Mouse (Mus musculus) left cerebral cortex, postnatal 14 days (tissue): Measurements from ENCODE around the gene Pgam1. TPM values are rescaled to one million over a fixed set of nuclear protein-coding genes. Genes with fewer than 3 reads are reported as not detected.
"Not testable (repeated sequence)": the region's sequence is repeated elsewhere in the genome, so short reads cannot be mapped to it uniquely, and the experiment has no call there.

Experiments used
- DNase-seq, 2 experiments: peaks; one replicate each; pipeline ENCODE4 v3.0.0; 2021 to 2022; ENCODE audit warnings: low spot score in 2 of 2, mixed read lengths in 1 of 2
- intact Hi-C: fragments of 180-260 bp; cut with DNase I; formaldehyde crosslinking; loops from one replicate; pipeline ENCODE4 v1.15.1; 2025
- long read RNA-seq, 2 experiments: library from polyadenylated mRNA; stranded (forward); transcript quantifications; one replicate each; pipeline ENCODE4 v2.0.0; 2021
- total RNA-seq, 2 experiments: library from RNA; stranded (reverse); gene quantifications; 2 replicates each; pipeline ENCODE4 v1.2.3; 2021

The Pgam1 gene
- 100 to 1,000 TPM; 601 to 606 TPM for total RNA-seq
- long read RNA-seq, experiment 1, transcript Pgam1-201 (4 exons, 1,775 nt), result major isoform, 1,045 of 1,066 reads
- long read RNA-seq, experiment 1, partial matches to known transcripts, result 19 of 1,066 reads
- long read RNA-seq, experiment 1, other reads (novel, unspliced or antisense), result 1 of 1,066 reads
- long read RNA-seq, experiment 2, transcript Pgam1-201 (4 exons, 1,775 nt), result major isoform, 760 of 789 reads
- long read RNA-seq, experiment 2, partial matches to known transcripts, result 25 of 789 reads
- long read RNA-seq, experiment 2, other reads (novel, unspliced or antisense), result 3 of 789 reads

DNA sequence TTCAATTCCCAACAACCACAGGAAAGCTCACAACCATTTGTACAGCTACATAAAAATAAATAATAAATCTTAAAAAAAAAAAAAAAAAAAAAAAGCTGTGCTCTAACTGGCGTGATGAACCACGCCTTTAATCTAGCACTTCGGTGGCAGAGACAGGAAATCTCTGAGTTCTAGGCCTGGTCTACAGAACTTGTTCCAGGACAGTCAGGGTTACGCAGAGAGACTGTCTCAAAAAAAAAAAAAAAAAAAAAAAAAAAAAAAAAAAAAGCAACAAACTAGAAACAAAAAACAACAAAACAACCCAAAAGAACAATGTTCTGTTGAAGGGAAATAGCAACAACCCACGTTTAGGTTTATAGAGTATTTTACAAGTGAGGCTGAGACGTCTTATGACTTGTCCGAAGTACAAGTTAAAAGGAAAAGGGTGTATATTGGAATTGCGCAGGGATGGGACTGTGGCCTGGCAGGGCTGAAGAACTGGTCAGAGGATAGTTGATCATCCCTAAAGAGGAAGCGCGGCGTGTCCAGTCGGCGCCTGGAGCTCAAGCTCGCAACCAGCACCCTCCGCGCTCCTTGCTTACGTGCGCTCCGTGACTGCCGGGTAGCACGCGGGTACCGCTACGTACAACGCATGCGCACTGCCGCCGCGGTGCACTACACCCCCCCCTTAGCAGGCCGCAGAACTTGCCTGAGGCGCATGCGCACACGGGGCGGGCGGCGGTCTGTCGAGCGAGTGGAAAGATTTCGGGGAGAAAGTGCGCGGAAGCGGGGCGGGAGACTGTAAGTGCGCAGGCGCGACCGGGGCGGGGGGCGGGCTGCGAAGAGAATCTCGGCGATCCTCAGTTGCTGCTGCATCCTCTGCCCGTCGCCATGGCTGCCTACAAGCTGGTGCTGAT is at the start of gene Pgam1:
Gene Pgam1 (plus strand): TSS at position 746 of the 896 bp plus-strand sequence.
- DNase-seq, result peak; percentile 97 to 98
- intact Hi-C loops, result no loop called here

DNA sequence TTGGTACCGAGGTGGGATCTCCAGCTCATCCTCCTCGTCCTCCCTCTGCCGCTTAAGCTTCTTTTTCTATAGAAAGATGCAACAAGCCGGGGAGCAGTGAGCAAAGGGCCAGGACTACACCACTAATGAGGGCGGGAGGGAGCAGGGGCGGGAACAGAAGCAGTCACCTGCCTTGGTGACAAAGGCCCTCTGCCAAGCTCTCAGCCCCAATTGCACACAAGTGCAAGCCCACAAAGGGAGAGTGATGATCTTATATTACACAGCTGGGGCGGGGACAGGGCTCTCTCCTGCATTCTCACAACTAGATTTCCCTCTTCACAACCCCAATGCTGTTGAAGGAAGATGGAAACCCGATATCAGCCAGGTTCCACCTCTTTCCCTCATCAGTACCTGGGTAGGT is 45.0 kb upstream of the Pgam1 start:
- no peak for DNase-seq
- intact Hi-C loops, result no loop called here

DNA sequence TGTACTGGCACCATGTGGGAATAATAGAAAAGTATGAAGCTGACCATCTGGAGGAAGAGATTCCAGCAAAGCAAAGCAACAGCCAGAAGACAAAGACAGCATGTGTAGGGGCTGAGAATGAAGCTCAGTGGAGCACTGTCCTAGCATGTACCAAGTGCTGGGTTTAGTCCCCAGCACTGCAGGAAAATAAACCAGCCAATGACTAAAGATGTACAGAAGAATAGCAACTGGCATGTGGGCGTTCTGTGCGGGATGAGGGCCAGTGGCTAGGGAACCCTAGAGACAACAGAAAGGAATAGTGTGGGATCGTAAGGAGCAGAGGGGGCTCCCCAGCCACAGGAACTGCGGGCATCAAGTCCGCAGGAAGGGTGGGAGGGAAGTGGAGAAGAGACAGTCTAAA is 42.4 kb upstream of the Pgam1 start:
- intact Hi-C loops, result no loop called here
- peak; percentile 16 to 36 for DNase-seq

DNA sequence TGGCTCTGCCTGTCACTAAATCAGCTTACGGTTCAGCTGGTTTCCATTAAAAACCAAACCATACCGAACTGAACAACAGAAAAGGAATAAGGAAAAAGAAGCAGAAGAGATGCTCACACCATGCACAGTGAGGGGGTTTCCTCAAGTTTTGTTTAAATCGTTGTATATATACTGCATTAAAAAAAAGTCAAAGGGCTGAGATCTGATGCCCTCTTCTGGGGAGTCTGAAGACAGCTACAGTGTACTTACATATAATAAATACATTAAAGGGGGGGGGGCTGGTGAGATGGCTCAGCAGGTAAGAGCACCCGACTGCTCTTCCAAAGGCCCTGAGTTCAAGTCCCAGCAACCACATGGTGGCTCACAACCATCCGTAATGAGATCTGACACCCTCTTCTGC is 41.8 kb upstream of the Pgam1 start:
- intact Hi-C loops, DNase-seq: not testable (repeated sequence)

DNA sequence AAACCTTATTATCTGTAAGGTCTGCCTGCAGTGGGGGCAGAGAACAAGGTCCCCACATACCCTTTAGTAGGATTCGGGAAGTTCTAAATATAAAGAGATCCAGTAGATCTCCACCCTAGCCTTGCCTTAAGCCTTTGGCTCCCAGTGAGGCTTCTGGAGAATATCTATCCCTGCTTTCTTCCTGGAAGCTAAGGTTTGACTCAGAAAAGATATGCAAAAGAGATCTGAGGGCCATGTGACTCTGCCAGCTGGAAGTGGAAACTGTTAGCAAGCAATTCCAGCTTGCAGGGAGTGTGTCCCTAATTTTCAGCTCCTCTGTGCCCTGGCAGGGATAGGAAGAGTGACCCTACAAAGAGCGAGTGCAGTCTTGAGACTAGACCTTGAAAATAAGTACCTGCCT is 39.4 kb upstream of the Pgam1 start:
- intact Hi-C loops, result no loop called here
- DNase-seq, result peak; percentile 29 to 50

DNA sequence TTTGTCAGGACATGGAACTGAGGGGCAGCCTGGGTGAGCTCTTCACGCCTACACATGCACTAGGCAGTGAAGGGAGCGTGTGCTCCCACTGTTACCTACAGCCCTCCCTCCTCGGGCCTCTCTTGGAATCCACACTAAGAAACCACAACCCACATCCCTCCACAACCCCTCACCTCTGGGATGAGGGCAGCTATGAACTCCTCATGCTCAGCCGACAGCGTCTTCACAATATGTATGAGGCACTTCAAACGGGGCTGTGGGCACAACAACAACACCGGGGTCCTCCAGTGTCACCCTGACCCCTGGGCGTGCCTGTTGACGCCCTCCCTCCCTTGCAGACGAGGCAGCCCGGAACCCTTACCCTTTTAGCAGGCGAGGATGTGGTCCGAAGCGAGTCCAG is 37.4 kb upstream of the Pgam1 start:
- DNase-seq, result no peak
- intact Hi-C loops, result no loop called here

DNA sequence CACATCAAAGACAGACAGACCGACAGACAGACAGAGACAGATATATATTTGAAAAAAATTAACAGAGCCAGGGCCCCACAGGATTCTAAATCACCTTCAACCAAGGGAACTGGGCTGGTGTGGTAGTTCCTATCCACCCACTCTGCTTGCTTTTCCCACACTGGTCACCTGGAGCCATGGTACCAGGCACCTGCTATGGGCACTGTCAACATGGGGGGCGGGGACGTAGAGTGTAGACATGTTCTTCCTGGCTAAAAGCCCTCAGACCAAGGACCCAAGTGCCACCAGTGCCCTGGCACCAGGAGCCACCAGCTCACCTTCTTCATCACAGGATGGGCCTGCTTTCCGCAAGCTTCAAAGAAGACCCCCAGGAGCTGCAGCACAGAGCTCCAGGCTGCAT is 29.9 kb upstream of the Pgam1 start:
- DNase-seq, result no peak
- intact Hi-C loops, result no loop called here

DNA sequence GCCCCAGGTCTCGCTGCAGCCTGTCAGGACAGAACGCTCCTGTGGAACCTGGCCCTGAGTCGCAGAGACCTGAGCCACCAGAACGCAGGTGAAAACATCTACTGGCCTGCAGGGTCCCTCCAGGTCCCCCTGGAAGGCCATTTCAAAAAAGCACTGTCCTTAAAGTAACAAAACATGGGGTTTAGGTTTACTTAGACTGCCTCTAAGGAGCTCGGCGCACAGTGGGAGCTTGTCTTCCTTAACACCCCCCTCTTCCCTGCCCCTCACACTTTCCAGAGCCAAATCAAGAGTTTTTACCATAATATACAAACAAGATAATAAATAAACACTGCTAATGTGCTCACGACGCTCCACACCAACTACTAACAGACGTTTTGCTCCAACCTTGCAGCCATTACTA is 27.8 kb upstream of the Pgam1 start:
- no peak for DNase-seq
- intact Hi-C loops, result no loop called here

DNA sequence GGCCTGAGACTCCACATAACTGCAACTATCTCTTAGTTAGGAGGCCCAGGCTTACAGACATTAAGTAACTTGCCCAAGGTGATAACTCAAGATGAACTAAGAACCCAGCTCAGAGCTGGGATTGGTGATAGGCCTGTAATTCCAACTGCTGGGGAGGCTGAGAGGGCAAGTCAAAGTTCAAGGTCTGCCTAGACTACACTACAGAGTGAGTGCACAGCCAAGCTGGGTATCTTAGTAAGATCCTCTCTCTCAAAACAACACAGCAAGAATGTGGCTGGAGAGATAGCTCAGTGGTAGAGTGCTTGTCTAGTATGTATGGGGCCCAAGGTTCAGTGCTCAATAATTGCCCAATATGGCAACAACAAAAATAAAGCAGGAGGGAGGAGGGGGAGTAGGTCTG is 23.5 kb upstream of the Pgam1 start:
- DNase-seq, result no peak
- intact Hi-C loops, result no loop called here

DNA sequence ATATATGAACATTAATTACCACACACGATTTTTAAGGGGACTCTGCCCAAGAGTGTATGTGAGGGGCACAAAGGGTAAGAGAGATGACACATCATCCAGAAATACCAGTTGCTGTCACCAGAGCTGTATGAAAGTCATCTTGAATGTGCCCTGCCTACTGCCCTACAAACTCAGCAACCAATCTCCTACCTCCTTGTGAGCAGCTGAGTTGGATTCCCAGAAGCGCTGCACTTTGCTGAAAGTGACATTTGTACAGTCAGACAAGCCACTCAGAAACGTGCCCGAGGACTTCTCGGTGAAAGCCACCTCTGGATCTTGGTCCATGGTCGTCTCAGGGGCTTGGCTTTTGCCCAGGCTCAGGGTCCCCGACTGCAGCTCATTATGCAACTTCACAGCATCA is 16.8 kb upstream of the Pgam1 start:
- intact Hi-C loops, result loop anchor here (5.0 kb wide), 1 partner anchor 132 kb away; no protein-coding TSS in a partner anchor
- peak in 1 of 2 experiments; percentile 30 for DNase-seq

DNA sequence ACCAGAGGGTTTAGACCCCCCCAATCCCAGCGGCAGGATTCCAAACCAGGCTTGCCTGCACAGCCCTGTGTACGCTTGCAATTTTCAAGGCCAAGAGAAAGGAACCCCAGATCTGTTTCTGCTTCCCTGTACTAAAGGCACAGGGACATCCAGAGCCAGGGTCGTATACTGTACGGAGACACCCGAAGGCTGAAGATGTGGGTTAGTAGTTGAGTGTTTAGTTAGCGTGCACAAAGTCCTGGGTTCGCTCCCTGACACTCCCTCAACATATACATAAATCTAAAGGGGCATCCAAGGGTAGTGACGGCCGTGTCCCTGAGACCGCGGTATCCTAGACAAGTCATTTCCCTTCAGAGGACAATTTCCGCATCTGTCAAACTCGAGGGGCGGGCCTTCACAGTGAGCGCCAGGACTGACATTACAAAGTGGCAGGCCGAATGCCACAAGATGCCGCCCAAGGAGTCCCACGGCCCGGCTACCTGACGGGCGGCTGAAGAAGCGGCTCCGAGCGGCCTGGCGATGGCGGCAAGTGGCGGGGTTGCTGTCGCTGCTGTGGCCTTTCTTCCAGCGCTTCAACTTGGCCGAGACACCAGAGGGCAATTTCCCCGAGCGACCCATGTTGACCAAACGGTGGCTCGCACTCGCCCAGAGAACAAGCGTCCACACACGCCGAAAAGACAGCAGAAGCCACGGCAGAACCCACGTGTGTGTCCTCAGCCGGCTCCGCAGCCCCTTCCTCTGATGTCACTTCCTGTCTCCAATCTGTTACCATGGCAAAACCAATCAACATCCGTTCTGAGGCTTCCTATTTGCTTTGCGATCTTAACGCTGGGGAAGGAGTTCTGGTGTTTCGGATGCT is 16.0 kb upstream of the Pgam1 start, which contains the start of gene Rrp12:
Gene Rrp12 (minus strand): TSS at position 714 of the 859 bp plus-strand sequence.
- intact Hi-C loops, result loop anchor here (5.0 kb wide), 1 partner anchor 132 kb away; no protein-coding TSS in a partner anchor
- DNase-seq, result peak; percentile 87 to 91

DNA sequence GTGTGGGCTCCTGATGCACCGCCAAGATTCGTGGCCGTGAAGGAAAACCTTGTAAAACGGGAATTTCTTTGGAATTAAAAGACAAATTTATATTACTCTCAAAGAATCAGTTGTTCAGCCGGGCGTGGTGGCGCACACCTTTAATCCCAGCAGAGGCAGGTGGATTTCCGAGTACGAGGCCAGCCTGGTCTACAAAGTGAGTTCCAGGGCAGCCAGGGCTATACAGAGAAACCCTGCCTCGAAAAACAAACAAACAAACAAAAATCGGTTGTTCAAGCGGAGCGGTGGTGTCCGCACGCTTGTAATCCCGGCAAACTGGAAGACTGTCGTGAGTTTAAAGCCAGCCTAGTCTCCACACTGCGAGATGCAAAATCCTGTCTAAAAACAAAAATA is 15.4 kb upstream of the Pgam1 start:
- DNase-seq, result no peak
- intact Hi-C loops, result loop anchor here (5.0 kb wide), 1 partner anchor 131 kb away; no protein-coding TSS in a partner anchor

DNA sequence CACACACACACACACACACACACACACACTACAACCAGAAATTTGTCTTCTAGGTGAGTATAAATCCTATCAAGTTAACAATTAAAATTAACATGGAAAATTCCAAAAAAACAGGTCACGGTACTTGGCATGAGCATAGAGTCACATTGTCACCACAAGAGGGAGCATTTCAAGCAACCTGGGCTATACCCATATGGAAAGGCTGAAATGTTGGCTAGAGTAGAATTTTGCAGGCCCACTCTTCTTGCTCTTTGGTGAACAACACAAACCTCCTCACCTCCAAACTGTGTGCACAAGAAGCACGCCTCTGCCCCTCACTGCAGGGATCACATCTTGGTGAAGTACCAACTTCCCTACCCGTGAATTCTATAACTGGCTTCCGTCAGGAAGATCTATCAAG is 12.9 kb upstream of the Pgam1 start:
- peak in 1 of 2 experiments; percentile 19 for DNase-seq
- intact Hi-C loops, result loop anchor here (5.0 kb wide), 1 partner anchor 128 kb away; no protein-coding TSS in a partner anchor

DNA sequence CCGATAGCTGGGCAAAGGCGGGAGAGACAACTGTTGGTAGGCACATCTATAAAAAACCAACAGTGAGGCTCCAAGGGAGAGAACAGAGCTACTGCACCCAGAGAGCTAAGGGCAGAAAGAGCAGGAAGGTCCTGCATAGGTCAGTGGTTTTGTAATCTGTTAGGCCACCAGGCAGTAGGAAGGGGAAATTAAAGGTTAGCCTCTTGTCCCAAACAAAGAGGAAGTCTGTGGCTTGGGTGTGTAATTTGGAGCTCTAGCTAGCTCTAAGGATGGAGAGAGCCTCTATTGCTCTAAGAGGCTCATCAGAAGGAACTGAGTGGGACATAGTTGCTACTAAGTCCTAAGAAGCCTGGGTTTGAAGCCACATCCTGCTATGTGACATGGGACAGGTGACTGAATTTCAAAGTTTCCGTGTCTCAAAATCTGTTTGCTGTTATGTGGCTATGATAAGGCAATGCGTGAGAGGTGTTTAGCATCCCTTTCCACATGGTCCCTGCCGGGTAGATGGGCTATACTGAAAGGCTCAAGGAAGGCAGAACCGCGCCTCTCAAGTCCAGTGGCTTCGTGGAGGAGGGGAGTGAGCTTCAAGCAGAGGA is 11.1 kb upstream of the Pgam1 start:
- no peak for DNase-seq
- intact Hi-C loops, result no loop called here

DNA sequence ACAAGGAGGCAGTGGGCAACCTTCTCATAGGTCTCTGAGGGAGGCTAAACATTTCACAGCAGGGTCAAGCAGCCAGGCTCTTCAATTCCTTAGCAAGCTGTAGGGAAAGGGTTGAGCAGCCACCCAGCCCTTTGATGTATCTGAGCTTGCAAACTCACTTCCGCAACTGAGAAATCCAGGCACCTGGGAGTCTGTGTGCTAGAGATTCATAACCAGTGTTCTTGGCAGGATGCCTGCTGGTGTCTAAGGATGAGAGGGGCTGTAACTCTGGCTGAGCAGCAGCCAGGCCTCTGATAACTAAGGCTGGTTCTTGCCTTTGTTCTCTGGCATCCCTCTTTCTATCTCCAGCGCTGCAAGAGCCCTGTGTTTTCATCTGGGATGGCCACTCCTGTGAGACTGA is 10.0 kb upstream of the Pgam1 start:
- no peak for DNase-seq
- intact Hi-C loops, result no loop called here

DNA sequence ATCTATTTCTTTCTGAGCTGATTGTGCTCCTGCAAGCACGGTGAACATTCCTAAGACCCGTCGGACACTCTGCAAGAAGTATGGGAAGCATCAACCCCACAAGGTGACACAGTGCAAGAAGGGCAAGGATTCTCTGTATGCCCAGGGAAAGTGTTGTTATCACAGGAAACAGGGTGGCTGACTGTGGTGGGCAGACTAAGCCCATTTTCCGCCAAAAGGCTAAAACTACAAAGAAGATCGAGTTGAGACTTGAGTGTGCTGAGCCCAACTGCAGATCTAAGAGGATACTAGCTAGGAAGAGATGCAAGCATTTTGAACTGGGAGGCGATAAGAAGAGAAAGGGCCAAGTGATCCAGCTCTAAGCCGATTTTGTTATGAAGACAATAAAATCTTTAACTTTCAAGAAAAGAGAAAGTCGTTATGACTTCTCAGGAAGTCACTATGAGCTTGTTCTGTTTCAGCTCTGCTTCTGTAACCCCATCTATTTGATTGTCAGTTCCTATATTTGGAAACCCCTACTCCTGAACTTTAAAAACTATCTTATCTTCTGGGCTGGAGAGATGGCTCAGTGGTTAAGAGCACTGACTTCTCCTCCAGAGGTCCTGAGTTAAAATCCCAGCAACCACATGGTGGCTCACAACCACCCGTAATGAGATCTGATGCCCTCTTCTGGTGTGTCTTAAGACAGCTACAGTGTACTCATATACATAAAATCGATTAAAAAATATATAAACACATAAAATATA is 8.7 kb upstream of the Pgam1 start:
- no peak for DNase-seq
- intact Hi-C loops, result no loop called here

DNA sequence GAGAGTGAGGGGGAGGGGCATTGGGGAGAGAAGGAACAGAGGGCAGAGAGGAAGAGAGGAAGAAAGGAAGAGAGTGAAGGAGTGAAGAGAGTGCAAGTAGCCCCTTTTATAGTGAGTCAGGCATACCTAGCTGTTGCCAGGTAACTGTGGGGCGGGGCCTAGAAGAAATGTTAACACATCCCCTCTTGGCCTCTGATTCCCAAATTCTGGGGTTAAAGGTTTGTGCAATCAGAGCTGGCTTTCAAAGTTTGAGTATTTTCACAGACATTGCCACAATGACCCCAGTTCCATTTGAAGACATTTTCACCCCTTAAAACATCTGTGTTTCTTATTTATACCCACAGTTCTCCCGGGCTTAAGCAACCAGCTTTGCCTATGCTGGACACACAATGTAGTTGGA is 6.5 kb upstream of the Pgam1 start:
- DNase-seq, result no peak
- intact Hi-C loops, result no loop called here

DNA sequence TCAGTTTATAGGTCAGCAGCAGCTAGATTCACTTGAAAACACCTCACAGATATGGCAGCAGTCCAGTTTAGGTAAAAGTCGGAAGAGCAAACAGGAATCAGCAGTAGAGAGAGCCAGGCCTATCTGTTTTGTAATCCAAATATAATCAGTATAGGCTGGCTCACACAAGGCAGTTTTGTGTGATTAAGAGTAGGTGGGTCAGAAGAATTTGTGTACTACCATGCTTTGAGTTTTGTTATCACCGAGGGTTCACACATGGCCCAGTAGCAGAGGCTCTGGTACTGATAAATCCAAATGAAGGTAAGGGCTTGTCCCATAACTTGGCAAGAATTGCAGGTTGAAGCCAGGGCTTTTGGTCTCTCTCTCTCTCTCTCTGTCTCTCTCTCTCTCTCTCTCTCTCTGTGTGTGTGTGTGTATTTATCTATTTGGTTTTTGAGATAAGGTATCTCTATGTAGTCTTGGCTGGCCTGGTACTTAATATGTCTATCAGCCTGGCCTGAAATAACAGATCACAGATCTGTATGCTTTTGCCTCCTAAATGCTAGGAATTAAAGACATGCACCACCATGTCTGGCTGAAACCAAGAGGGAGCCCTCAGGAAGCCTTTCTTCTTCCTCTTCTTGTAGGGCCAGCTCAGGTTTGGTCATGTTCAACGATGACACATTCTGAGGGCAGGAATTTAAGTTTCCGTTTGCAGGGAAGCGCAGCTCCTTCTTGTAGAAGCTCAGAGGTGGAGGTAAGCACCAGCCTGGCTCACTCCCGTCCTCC is 5.2 kb upstream of the Pgam1 start:
- no peak for DNase-seq
- intact Hi-C loops, result no loop called here
